Mouse (Mus musculus) thymus, adult 2 months (tissue): Measurements from ENCODE around the gene Dnm3. TPM values are rescaled to one million over a fixed set of nuclear protein-coding genes. Genes with fewer than 3 reads are reported as not detected.

ENCODE experiments used
- DNase-seq: peaks from one replicate; pipeline ENCODE4 v3.0.0; 2021
- H3K27ac ChIP-seq: fragments of 200-500 bp; 2 replicates; pipeline ENCODE4 v1.5.1; 2012; ENCODE audit warnings: low read length, control low read depth; ENCODE audit not compliant: control insufficient read depth, insufficient read depth
- H3K27me3 ChIP-seq: fragments of 200-500 bp; 2 replicates; pipeline ENCODE4 v1.6.1; 2012; ENCODE audit warnings: mild to moderate bottlenecking, low read length, moderate library complexity, mixed read lengths; ENCODE audit not compliant: control insufficient read depth, insufficient read depth
- H3K36me3 ChIP-seq: fragments of 200-500 bp; 2 replicates; pipeline ENCODE4 v1.6.1; 2012; ENCODE audit warnings: mild to moderate bottlenecking, low read length, moderate library complexity; ENCODE audit not compliant: control insufficient read depth, insufficient read depth
- H3K4me1 ChIP-seq: fragments of 200-500 bp; replicated peaks from 2 replicates; pipeline ENCODE4 v1.6.1; 2012; ENCODE audit warnings: low read length; ENCODE audit not compliant: control insufficient read depth, insufficient read depth
- H3K4me3 ChIP-seq: fragments of 200-500 bp; 2 replicates; pipeline ENCODE4 v1.5.1; 2012; ENCODE audit warnings: mild to moderate bottlenecking, low read length, control low read depth, moderate library complexity; ENCODE audit not compliant: control insufficient read depth, insufficient read depth
- CTCF ChIP-seq: fragments of 200-500 bp; IDR thresholded peaks from 2 replicates; pipeline ENCODE4 v1.5.1; 2012; ENCODE audit warnings: mild to moderate bottlenecking, control low read depth, low read length, moderate library complexity, borderline replicate concordance; ENCODE audit not compliant: control insufficient read depth, poor library complexity, insufficient read depth; ENCODE audit errors: extremely low read depth
- POLR2A ChIP-seq: fragments of 200-500 bp; IDR thresholded peaks from 2 replicates; pipeline ENCODE4 v1.6.1; 2012; ENCODE audit warnings: mild to moderate bottlenecking, low read length, control low read depth, moderate library complexity; ENCODE audit not compliant: control insufficient read depth, poor library complexity, insufficient read depth; ENCODE audit errors: extremely low read depth
- WGBS: fragments of 180-500 bp; shearing (Covaris S2); methylation state at CpG from one replicate; pipeline ENCODE4 v1.1.7; 2018; 5-methylcytosine and 5-hydroxymethylcytosine counted together
- polyA plus RNA-seq: library from polyadenylated mRNA; depleted of rRNA; stranded (reverse); fragments of >200 nt; gene quantifications from 2 replicates; pipeline ENCODE4 v1.2.3, GENCODE M21; 2012

Dnm3 gene
- polyA plus RNA-seq, 1 experiment = 1.1 TPM

GRCm38 (mm10) chr1:162052138-162052537 lies 425.7 kb downstream of the Dnm3 start:
- Histone ChIP-seq H3K27me3 (no peaks in the 10 kb centered on the region), H3K4me1 (no peaks in the 10 kb centered on the region), H3K36me3 (no peaks in the 10 kb centered on the region), H3K4me3 (no peak overlapping the region), H3K27ac (no peak overlapping the region)
- WGBS = 93% methylated on average over 7 of the region's 7 CpGs
- no peak for DNase-seq
- TF ChIP-seq POLR2A (no peak), CTCF (no peak)

GRCm38 (mm10) chr1:162051710-162052109 lies 426.1 kb downstream of the Dnm3 start:
- no peak overlapping the region for H3K4me3 ChIP-seq
- H3K27ac ChIP-seq = no peak overlapping the region
- 69% methylated on average over 4 of the region's 4 CpGs for WGBS
- TF ChIP-seq CTCF (no peak), POLR2A (no peak)
- no peak for DNase-seq
- no peaks in the 10 kb centered on the region for H3K4me1 ChIP-seq
- H3K27me3 ChIP-seq = no peaks in the 10 kb centered on the region
- no peaks in the 10 kb centered on the region for H3K36me3 ChIP-seq

GRCm38 (mm10) chr1:162047673-162048072 lies 430.2 kb downstream of the Dnm3 start:
- no peak overlapping the region for H3K4me3 ChIP-seq
- no peaks in the 10 kb centered on the region for H3K36me3 ChIP-seq
- H3K27ac ChIP-seq = no peak overlapping the region
- 95% methylated on average over 7 of the region's 7 CpGs for WGBS
- H3K4me1 ChIP-seq = no peaks in the 10 kb centered on the region
- no peak for DNase-seq
- no peaks in the 10 kb centered on the region for H3K27me3 ChIP-seq
- TF ChIP-seq POLR2A = no peak
- no peak for TF ChIP-seq CTCF

GRCm38 (mm10) chr1:162043788-162044717 lies 433.8 kb downstream of the Dnm3 start:
- Histone ChIP-seq H3K4me3 (no peak overlapping the region), H3K27me3 (no peaks in the 10 kb centered on the region), H3K4me1 (no peaks in the 10 kb centered on the region), H3K27ac (no peak overlapping the region), H3K36me3 (no peaks in the 10 kb centered on the region)
- TF ChIP-seq CTCF (no peak), POLR2A (no peak)
- no peak for DNase-seq
- WGBS = 79% methylated on average over 8 of the region's 8 CpGs

DNA sequence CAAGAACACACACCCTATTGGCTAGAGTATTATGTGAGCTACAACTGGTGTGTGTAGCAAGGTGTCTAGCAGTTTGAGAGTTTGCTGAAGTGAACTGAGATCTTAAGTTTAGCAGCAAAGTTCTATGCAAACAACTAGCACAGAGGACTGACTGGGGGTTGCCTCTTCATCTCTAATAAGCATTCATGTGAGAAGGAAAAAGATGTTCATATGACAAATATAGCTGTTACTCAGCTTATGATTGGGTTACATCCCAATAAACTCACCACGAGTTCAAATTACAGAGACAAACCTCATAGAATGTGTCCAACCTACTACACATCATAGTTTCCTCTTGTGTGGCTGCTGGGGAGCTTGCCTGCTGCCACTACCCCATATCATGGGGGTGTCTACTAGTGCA lies 434.6 kb downstream of the Dnm3 start:
- Histone ChIP-seq H3K27ac (no peak overlapping the region), H3K4me3 (no peak overlapping the region), H3K36me3 (no peaks in the 10 kb centered on the region), H3K4me1 (no peaks in the 10 kb centered on the region), H3K27me3 (no peaks in the 10 kb centered on the region)
- WGBS = 74% methylated on average over 1 of the region's 1 CpGs
- no peak for DNase-seq
- TF ChIP-seq CTCF (no peak), POLR2A (no peak)

GRCm38 (mm10) chr1:162042384-162042783 lies 435.4 kb downstream of the Dnm3 start:
- no peaks in the 10 kb centered on the region for H3K4me1 ChIP-seq
- no peak for DNase-seq
- no peaks in the 10 kb centered on the region for H3K36me3 ChIP-seq
- no peak overlapping the region for H3K27ac ChIP-seq
- H3K4me3 ChIP-seq = no peak overlapping the region
- WGBS = 96% methylated on average over 5 of the region's 5 CpGs
- no peak for TF ChIP-seq CTCF
- TF ChIP-seq POLR2A = no peak
- no peaks in the 10 kb centered on the region for H3K27me3 ChIP-seq
